ENCODE assay signal across 8 mouse cellular contexts in the genomic region with DNA sequence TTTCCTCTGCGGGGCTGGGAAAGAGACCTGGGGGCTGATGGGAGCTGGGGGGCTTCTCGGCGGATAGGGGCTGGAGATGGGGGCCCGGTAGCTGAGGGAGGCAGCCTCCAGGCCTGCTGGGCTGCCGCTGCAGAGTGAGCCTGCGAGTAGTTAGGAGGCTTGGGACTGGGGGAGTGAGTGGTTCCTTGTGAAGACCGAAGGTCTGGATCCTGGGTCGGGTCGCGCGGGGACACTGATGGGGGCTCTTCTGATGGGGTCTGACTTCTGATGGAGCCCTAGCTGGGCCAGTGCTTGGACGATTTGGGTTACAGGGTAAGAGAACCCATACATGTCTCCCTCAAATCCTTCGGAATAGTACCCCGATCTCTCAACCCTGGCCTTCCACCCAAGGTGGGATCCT. TPM values are rescaled to one million over a fixed set of nuclear protein-coding genes. Genes with fewer than 3 reads are reported as not detected.
DNase-seq lines count a peak whose midpoint lies in the region; ATAC-seq lines count a peak whose summit lies in the region.

No protein-coding gene starts in this region.

- 0 out of 2 replicates have a peak, but pooled peaks cover 5% of the 10 kb centered on the region for H3K4me1 ChIP-seq in embryonic facial prominence, embryonic 12.5 days
- H3K4me1 ChIP-seq in hindbrain, embryonic 11.5 days (replicated peaks; ENCODE audit: control insufficient read depth, insufficient read depth, low read length): no peaks in the 10 kb centered on the region
- peaks cover 22% of the 10 kb centered on the region for H3K4me1 ChIP-seq in midbrain, embryonic 16.5 days (ENCODE audit: control insufficient read depth, insufficient read depth, low read length)

- H3K36me3 ChIP-seq in embryonic facial prominence, embryonic 12.5 days: no peaks in the 10 kb centered on the region
- H3K36me3 ChIP-seq in hindbrain, embryonic 11.5 days (ENCODE audit: control insufficient read depth, insufficient read depth, low read length): no peaks in the 10 kb centered on the region
- peaks cover 4% of the 10 kb centered on the region; the same call in 1 of the 2 replicates for H3K36me3 ChIP-seq in midbrain, embryonic 16.5 days (ENCODE audit: control insufficient read depth, insufficient read depth, low read length)

- peak overlapping the region; percentile 98 for H3K4me2 ChIP-seq in embryonic facial prominence, embryonic 12.5 days (replicated peaks)
- H3K4me2 ChIP-seq in hindbrain, embryonic 11.5 days (replicated peaks; ENCODE audit: low read depth, low read length): peak overlapping the region; percentile 90
- H3K4me2 ChIP-seq in midbrain, embryonic 16.5 days (ENCODE audit: low read length): peak overlapping the region; percentile 61

- ATAC-seq in embryonic facial prominence, embryonic 12.5 days (ENCODE audit: insufficient number of reproducible peaks, insufficient read depth, low FRiP score, low TSS enrichment): no peak
- ATAC-seq in hindbrain, embryonic 11.5 days (ENCODE audit: low FRiP score): peak; percentile 28; the same call in 1 of the 2 replicates
- ATAC-seq in midbrain, embryonic 16.5 days: peak; percentile 46; the same call in 1 of the 2 replicates
- no peak for ATAC-seq in erythroblast, adult 5-6 weeks (replicated peaks; ENCODE audit: low FRiP score, poor library complexity, severe bottlenecking)

- peaks cover 67% of the 10 kb centered on the region for H3K27me3 ChIP-seq in embryonic facial prominence, embryonic 12.5 days
- H3K27me3 ChIP-seq in hindbrain, embryonic 11.5 days (ENCODE audit: control insufficient read depth, insufficient read depth, low read length): peaks cover 7% of the 10 kb centered on the region; the same call in 1 of the 2 replicates
- no peaks in the 10 kb centered on the region for H3K27me3 ChIP-seq in midbrain, embryonic 16.5 days (ENCODE audit: control insufficient read depth, insufficient read depth, low read depth, low read length)

- peaks cover 3% of the 10 kb centered on the region; the same call in 1 of the 2 replicates for H3K9me3 ChIP-seq in embryonic facial prominence, embryonic 12.5 days
- no peaks in the 10 kb centered on the region for H3K9me3 ChIP-seq in hindbrain, embryonic 11.5 days (ENCODE audit: control insufficient read depth, low read length)
- no peaks in the 10 kb centered on the region for H3K9me3 ChIP-seq in midbrain, embryonic 16.5 days (replicated peaks; ENCODE audit: control insufficient read depth, low read length, poor library complexity, severe bottlenecking)

- H3K9ac ChIP-seq in embryonic facial prominence, embryonic 12.5 days: peak overlapping the region; percentile 44; the same call in 1 of the 2 replicates
- peak overlapping the region; percentile 69 for H3K9ac ChIP-seq in hindbrain, embryonic 11.5 days (ENCODE audit: low read depth, low read length)
- peak overlapping the region; percentile 93 for H3K9ac ChIP-seq in midbrain, embryonic 16.5 days (ENCODE audit: low read depth, low read length)

- DNase-seq in layer of hippocampus, postnatal 10 days (ENCODE audit: low spot score in 2 of 2): peak; percentile 34 to 40
- no peak for DNase-seq in layer of hippocampus, adult 18-20 months (ENCODE audit: low spot score in 2 of 2)
- no peak for DNase-seq in hindbrain, embryonic 11.5 days (ENCODE audit: low spot score)
- no peak for DNase-seq in testis, postnatal 10 days (ENCODE audit: low spot score)
- DNase-seq in kidney, postnatal 4 days: no peak

- WGBS in embryonic facial prominence, embryonic 12.5 days: 14% methylated on average over 14 of the region's 14 CpGs
- 20% methylated on average over 12 of the region's 14 CpGs for WGBS in hindbrain, embryonic 11.5 days
- WGBS in midbrain, embryonic 16.5 days: 14% methylated on average over 14 of the region's 14 CpGs

- no peak overlapping the region for H3K27ac ChIP-seq in embryonic facial prominence, embryonic 12.5 days
- peak overlapping the region; percentile 91; the same call in 1 of the 2 replicates for H3K27ac ChIP-seq in hindbrain, embryonic 11.5 days (ENCODE audit: low read depth, low read length)
- peak overlapping the region; percentile 87 for H3K27ac ChIP-seq in midbrain, embryonic 16.5 days (ENCODE audit: low read length)

- peak overlapping the region; percentile 57 for H3K4me3 ChIP-seq in embryonic facial prominence, embryonic 12.5 days
- peak overlapping the region; percentile 71 for H3K4me3 ChIP-seq in hindbrain, embryonic 11.5 days (ENCODE audit: low read depth, low read length)
- peak overlapping the region; percentile 67 for H3K4me3 ChIP-seq in midbrain, embryonic 16.5 days (ENCODE audit: low read depth, low read length)

RNA-seq across cellular contexts. Expression of gene Cacna1a, which starts 27.8 kb away (rescaled TPM):
- 100 to 1,000 TPM; 222 to 231 TPM for total RNA-seq in layer of hippocampus, postnatal 10 days (2021)
- 100 to 1,000 TPM; 156 to 184 TPM for total RNA-seq in layer of hippocampus, adult 18-20 months (2021)
- 9.4 and 11.0 TPM in 2 replicates for polyA plus RNA-seq in embryonic facial prominence, embryonic 12.5 days (2016; fragmentation: Nextera tagmentation; extraction: Ambion mirVana)
- 5.2 and 10.4 TPM in 2 replicates for polyA plus RNA-seq in hindbrain, embryonic 11.5 days (2014; fragmentation: Nextera tagmentation; extraction: Ambion mirVana)
- 19.9 and 20.0 TPM in 2 replicates for polyA plus RNA-seq in midbrain, embryonic 16.5 days (2015; fragmentation: Nextera tagmentation; extraction: Ambion mirVana)
- not detected in 2 replicates for total RNA-seq in erythroblast, adult 5-6 weeks (2015; ENCODE audit: low replicate concordance)
- total RNA-seq in erythroblast, adult 5-6 weeks (2017; ENCODE audit: low replicate concordance): 0.28 TPM in 1 of 2 replicates, not detected in the other

Comparison
In these comparisons a context has a peak if more than half of its experiments do, and no peak if none do; other contexts are left out.
1. DNase-seq: peak in layer of hippocampus, postnatal 10 days (2 of 2); none in layer of hippocampus, adult 18-20 months (0 of 2), hindbrain, embryonic 11.5 days (single experiment), testis, postnatal 10 days (single experiment) and kidney, postnatal 4 days (0 of 2).
2. ATAC-seq: peak in hindbrain, embryonic 11.5 days (single experiment) and midbrain, embryonic 16.5 days (single experiment); none in embryonic facial prominence, embryonic 12.5 days (single experiment) and erythroblast, adult 5-6 weeks (single experiment).
3. RNA of gene Cacna1a, which starts 27.8 kb away (total RNA-seq): 222 to 231 TPM in layer of hippocampus, postnatal 10 days and 156 to 184 TPM in layer of hippocampus, adult 18-20 months; 0.28 TPM in erythroblast, adult 5-6 weeks; every median in the first group is over 100 times any median in the second.
4. Peak in every context shown above with its lines, with median percentiles within 50 percentile points of each other: H3K4me2 ChIP-seq, H3K4me3 ChIP-seq and H3K9ac ChIP-seq.